Mouse (Mus musculus) myocyte (in vitro differentiated cells): Measurements from ENCODE around the gene Lmna.

ENCODE experiments used
- CEBPB ChIP-seq: IDR thresholded peaks from 2 replicates; pipeline ENCODE4 v1.6.1; 2011; ENCODE audit warnings: mild to moderate bottlenecking, moderate library complexity; ENCODE audit not compliant: poor library complexity, insufficient read depth, severe bottlenecking
- E2F4 ChIP-seq: IDR thresholded peaks from one replicate; pipeline ENCODE4 v1.6.1; 2011; ENCODE audit warnings: mild to moderate bottlenecking, control low read depth, moderate library complexity; ENCODE audit not compliant: insufficient read depth
- MAX ChIP-seq: IDR thresholded peaks from one replicate; pipeline ENCODE4 v1.6.1; 2011; ENCODE audit warnings: low read depth, mild to moderate bottlenecking, control low read depth
- TCF12 ChIP-seq: IDR thresholded peaks from one replicate; pipeline ENCODE4 v1.6.1; 2011; ENCODE audit warnings: mild to moderate bottlenecking, control low read depth; ENCODE audit not compliant: poor library complexity, insufficient read depth, severe bottlenecking

GRCm38 (mm10) chr3:88526157-88527131 lies 16.7 kb upstream of the Lmna start:
- TF ChIP-seq E2F4, result no peak
- TF ChIP-seq TCF12, result no peak
- TF ChIP-seq CEBPB, result no peak
- no peak for TF ChIP-seq MAX
